Mouse (Mus musculus): ENCODE measurements around the gene Rpa1.

DNA sequence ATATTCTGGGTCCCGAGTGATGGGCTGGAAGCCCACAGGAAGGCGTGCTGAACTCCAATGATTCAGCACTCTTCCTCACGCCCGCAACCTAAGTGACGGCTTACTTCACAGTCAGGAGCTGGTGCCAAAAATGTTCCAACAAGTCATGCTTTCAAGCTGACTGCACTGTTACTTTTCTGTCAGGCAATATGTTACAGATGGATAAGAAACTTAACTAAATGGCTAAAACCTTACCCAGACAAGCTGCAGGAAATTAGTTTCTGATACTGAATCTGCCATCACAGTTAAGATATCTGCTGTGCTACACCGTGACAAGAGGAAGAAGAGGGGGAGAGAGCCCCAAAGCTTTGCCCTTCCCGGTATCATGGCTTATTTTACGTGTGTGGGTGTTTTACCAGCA is 34.3 kb downstream of the Rpa1 start:
- TF ChIP-seq CTCF (IDR thresholded peaks at IDR 0.05) = no peak
- no peak for TF ChIP-seq EP300 (IDR thresholded peaks at IDR 0.05)
